Mouse (Mus musculus) embryonic facial prominence, embryonic 11.5 days (tissue): ENCODE results near the gene Pigyl. TPM values are rescaled to one million over a fixed set of nuclear protein-coding genes. Genes with fewer than 3 reads are reported as not detected.

ENCODE experiments used
- ATAC-seq: fragments of 200-750 bp; cut with Nextera tagmentation; replicated peaks from 2 replicates; pipeline ENCODE4 v1.8.0; 2017; ENCODE audit warnings: low read depth; ENCODE audit not compliant: insufficient number of reproducible peaks, low FRiP score, low TSS enrichment
- DNase-seq: peaks from one replicate; pipeline ENCODE4 v3.0.0-alpha.2; 2015; ENCODE audit warnings: low spot score
- H3K27ac ChIP-seq: fragments of 300-500 bp; sonication (generic); replicated peaks from 2 replicates; pipeline ENCODE4 v1.5.1; 2014; ENCODE audit warnings: mild to moderate bottlenecking, low read depth, low read length, control low read depth
- H3K27me3 ChIP-seq: fragments of 300-500 bp; sonication (generic); 2 replicates; pipeline ENCODE4 v1.6.1; 2014; ENCODE audit warnings: mild to moderate bottlenecking, low read length, moderate library complexity, mixed read lengths; ENCODE audit not compliant: control insufficient read depth, insufficient read depth
- H3K36me3 ChIP-seq: fragments of 300-500 bp; sonication (generic); replicated peaks from 2 replicates; pipeline ENCODE4 v1.6.1; 2014; ENCODE audit warnings: low read depth, mild to moderate bottlenecking, low read length, moderate library complexity, mixed read lengths; ENCODE audit not compliant: control insufficient read depth, insufficient read depth
- H3K4me1 ChIP-seq: fragments of 300-500 bp; sonication (generic); 2 replicates; pipeline ENCODE4 v1.6.1; 2014; ENCODE audit warnings: low read length, mixed read lengths; ENCODE audit not compliant: control insufficient read depth, insufficient read depth
- H3K4me2 ChIP-seq: fragments of 300-500 bp; sonication (generic); 2 replicates; pipeline ENCODE4 v1.6.1; 2014; ENCODE audit warnings: low read depth, mild to moderate bottlenecking, control low read depth, low read length, moderate library complexity
- H3K4me3 ChIP-seq: fragments of 300-500 bp; sonication (generic); 2 replicates; pipeline ENCODE4 v1.5.1; 2014; ENCODE audit warnings: low read depth, low read length, control low read depth
- H3K9ac ChIP-seq: fragments of 300-500 bp; sonication (generic); replicated peaks from 2 replicates; pipeline ENCODE4 v1.6.1; 2014; ENCODE audit warnings: mild to moderate bottlenecking, control low read depth, low read length
- H3K9me3 ChIP-seq: fragments of 300-500 bp; sonication (generic); replicated peaks from 2 replicates; pipeline ENCODE4 v1.6.1; 2016; ENCODE audit warnings: mild to moderate bottlenecking, low read length, inconsistent platforms, mixed read lengths; ENCODE audit not compliant: control insufficient read depth
- WGBS: fragments of 180-500 bp; shearing (Covaris S2); extraction: QIAGEN DNeasy Blood & Tissue Kit; methylation state at CpG from one replicate; pipeline ENCODE4 v1.1.7; 2014; 5-methylcytosine and 5-hydroxymethylcytosine counted together
- polyA plus RNA-seq: library from polyadenylated mRNA; unstranded; fragments of >200 nt; fragmentation: Nextera tagmentation; extraction: Ambion mirVana; gene quantifications from 2 replicates; pipeline ENCODE4 v1.2.1, GENCODE M21; 2014

Gene Pigyl
- polyA plus RNA-seq = 52.7 and 58.2 TPM in 2 replicates

- WGBS = under 1% methylated on average over 65 of the region's 65 CpGs
- Histone ChIP-seq H3K4me2 (peak within 1 kb of the TSS; percentile 76), H3K9me3 (no peaks in the 10 kb centered on the region), H3K9ac (peak within 1 kb of the TSS; percentile 81), H3K27ac (no peak within 1 kb of the TSS), H3K4me1 (peaks cover 2% of the 10 kb centered on the region; the same call in 1 of the 2 replicates), H3K36me3 (no peaks in the 10 kb centered on the region; the same call in 1 of the 2 replicates), H3K4me3 (peak within 1 kb of the TSS; percentile 53), H3K27me3 (no peaks in the 10 kb centered on the region)
- DNase-seq (peak; percentile 99), ATAC-seq (peak; percentile 94)
Measured at GRCm38 (mm10) chr9:22156497-22157245, at the start of gene Pigyl. Gene Pigyl, plus strand, starts transcription at chr9:22156846.

- no peak overlapping the region for H3K27ac ChIP-seq
- no peak for ATAC-seq
- H3K36me3 ChIP-seq = peaks cover 4% of the 10 kb centered on the region; the same call in 1 of the 2 replicates
- DNase-seq = no peak
- H3K4me3 ChIP-seq = no peak overlapping the region
- 94% methylated on average over 9 of the region's 9 CpGs for WGBS
- no peak overlapping the region for H3K9ac ChIP-seq
- H3K4me2 ChIP-seq = no peak overlapping the region
- H3K27me3 ChIP-seq = no peaks in the 10 kb centered on the region
- H3K9me3 ChIP-seq = no peaks in the 10 kb centered on the region
- no peaks in the 10 kb centered on the region for H3K4me1 ChIP-seq
Measured at GRCm38 (mm10) chr9:22108194-22108593, 48.5 kb upstream of the Pigyl start.

- ATAC-seq = no peak
- H3K27ac ChIP-seq = no peak overlapping the region
- no peak for DNase-seq
- H3K27me3 ChIP-seq = no peaks in the 10 kb centered on the region
- no peaks in the 10 kb centered on the region for H3K4me1 ChIP-seq
- H3K4me2 ChIP-seq = peak overlapping the region; percentile 76
- H3K9me3 ChIP-seq = no peaks in the 10 kb centered on the region
- peak overlapping the region; percentile 89 for H3K4me3 ChIP-seq
- H3K36me3 ChIP-seq = peaks cover 4% of the 10 kb centered on the region; the same call in 1 of the 2 replicates
- peak overlapping the region; percentile 93 for H3K9ac ChIP-seq
- WGBS = 93% methylated on average over 4 of the region's 4 CpGs
Measured at GRCm38 (mm10) chr9:22115635-22116034, 41.0 kb upstream of the Pigyl start.

- H3K9me3 ChIP-seq = no peaks in the 10 kb centered on the region
- no peak overlapping the region for H3K27ac ChIP-seq
- DNase-seq = peak; percentile 8
- no peak for ATAC-seq
- peak overlapping the region; percentile 89 for H3K4me3 ChIP-seq
- no peaks in the 10 kb centered on the region for H3K27me3 ChIP-seq
- no peaks in the 10 kb centered on the region for H3K4me1 ChIP-seq
- WGBS = 43% methylated on average over 15 of the region's 15 CpGs
- peak overlapping the region; percentile 76 for H3K4me2 ChIP-seq
- H3K9ac ChIP-seq = peak overlapping the region; percentile 93
- H3K36me3 ChIP-seq = peaks cover 4% of the 10 kb centered on the region; the same call in 1 of the 2 replicates
Measured at GRCm38 (mm10) chr9:22116086-22116485, 40.6 kb upstream of the Pigyl start.

GRCm38 (mm10) chr9:22116740-22117426 is 39.8 kb upstream of the Pigyl start, which contains the start of gene Elof1:
Gene Elof1, minus strand, starts transcription at chr9:22117172.
- DNase-seq = peak; percentile 99
- Histone ChIP-seq H3K4me3 (peak within 1 kb of the TSS; percentile 89), H3K36me3 (peaks cover 4% of the 10 kb centered on the region; the same call in 1 of the 2 replicates), H3K9me3 (no peaks in the 10 kb centered on the region), H3K4me1 (no peaks in the 10 kb centered on the region), H3K27me3 (no peaks in the 10 kb centered on the region), H3K27ac (peak within 1 kb of the TSS; percentile 56; the same call in 1 of the 2 replicates), H3K9ac (peak within 1 kb of the TSS; percentile 93), H3K4me2 (peak within 1 kb of the TSS; percentile 76)
- WGBS = under 1% methylated on average over 52 of the region's 52 CpGs
- peak; percentile 93 for ATAC-seq

- WGBS = 39% methylated on average over 10 of the region's 10 CpGs
- Histone ChIP-seq H3K4me3 (no peak overlapping the region), H3K36me3 (no peaks in the 10 kb centered on the region; the same call in 1 of the 2 replicates), H3K4me1 (no peaks in the 10 kb centered on the region), H3K27ac (no peak overlapping the region), H3K9me3 (no peaks in the 10 kb centered on the region), H3K9ac (no peak overlapping the region), H3K4me2 (peak overlapping the region; percentile 54), H3K27me3 (no peaks in the 10 kb centered on the region)
- ATAC-seq = no peak
- peak; percentile 70 for DNase-seq
Measured at GRCm38 (mm10) chr9:22117754-22118456, 38.7 kb upstream of the Pigyl start.

GRCm38 (mm10) chr9:22119543-22119942 is 37.1 kb upstream of the Pigyl start:
- 93% methylated on average over 4 of the region's 4 CpGs for WGBS

More at GRCm38 (mm10) chr9:22119543-22119942, 37.1 kb upstream of the Pigyl start:
- Histone ChIP-seq H3K4me3 (no peak overlapping the region), H3K27ac (no peak overlapping the region), H3K9me3 (no peaks in the 10 kb centered on the region), H3K4me1 (no peaks in the 10 kb centered on the region), H3K4me2 (no peak overlapping the region), H3K27me3 (no peaks in the 10 kb centered on the region), H3K36me3 (no peaks in the 10 kb centered on the region), H3K9ac (no peak overlapping the region)
- ATAC-seq = no peak
- no peak for DNase-seq
